Mouse (Mus musculus) heart, postnatal 25 days (tissue): Measurements from ENCODE around the gene Rell1. TPM values are rescaled to one million over a fixed set of nuclear protein-coding genes. Genes with fewer than 3 reads are reported as not detected.

Experiments
- DNase-seq: peaks from one replicate; pipeline ENCODE4 v3.0.0; 2022; ENCODE audit warnings: low spot score
- intact Hi-C: fragments of 180-260 bp; cut with DNase I; formaldehyde crosslinking; loops from one replicate; pipeline ENCODE4 v1.15.1; 2025
- total RNA-seq, 2 experiments: library from RNA; stranded (reverse); gene quantifications; 2 replicates each; pipeline ENCODE4 v1.2.3; 2021

The Rell1 gene
- total RNA-seq, 2 experiments from 2014 or later = 8.7 to 11.7 TPM

- intact Hi-C loops = no loop called here
- no peak for DNase-seq
Measured at GRCm38 (mm10) chr5:63956411-63956810, 12.3 kb downstream of the Rell1 start.

- DNase-seq = no peak
- intact Hi-C loops = no loop called here
Measured at GRCm38 (mm10) chr5:63953401-63954032, 15.2 kb downstream of the Rell1 start.

GRCm38 (mm10) chr5:63952039-63952438 lies 16.7 kb downstream of the Rell1 start:
- intact Hi-C loops = no loop called here
- no peak for DNase-seq

GRCm38 (mm10) chr5:63951421-63951911 lies 17.2 kb downstream of the Rell1 start:
- intact Hi-C loops = no loop called here
- peak; percentile 32 for DNase-seq

- no peak for DNase-seq
- intact Hi-C loops = no loop called here
Measured at GRCm38 (mm10) chr5:63949195-63949594, 19.5 kb downstream of the Rell1 start.

GRCm38 (mm10) chr5:63947526-63947925 lies 21.2 kb downstream of the Rell1 start:
- no peak for DNase-seq
- intact Hi-C loops = no loop called here

- intact Hi-C loops = no loop called here
Measured at GRCm38 (mm10) chr5:63943291-63943690, 25.4 kb downstream of the Rell1 start.

GRCm38 (mm10) chr5:63941891-63942290 lies 26.8 kb downstream of the Rell1 start:
- intact Hi-C loops = no loop called here
- no peak for DNase-seq

More at GRCm38 (mm10) chr5:63943291-63943690, 25.4 kb downstream of the Rell1 start:
- no peak for DNase-seq

- intact Hi-C loops = no loop called here
- DNase-seq = no peak
Measured at GRCm38 (mm10) chr5:63938575-63938974, 30.1 kb downstream of the Rell1 start.

- intact Hi-C loops = no loop called here
- no peak for DNase-seq
Measured at GRCm38 (mm10) chr5:63936740-63937139, 32.0 kb downstream of the Rell1 start.

GRCm38 (mm10) chr5:63935581-63935980 lies 33.1 kb downstream of the Rell1 start:
- intact Hi-C loops = no loop called here

GRCm38 (mm10) chr5:63932829-63933228 lies 35.9 kb downstream of the Rell1 start:
- no peak for DNase-seq
- intact Hi-C loops = no loop called here

More at GRCm38 (mm10) chr5:63935581-63935980, 33.1 kb downstream of the Rell1 start:
- DNase-seq = no peak

- DNase-seq = no peak
- intact Hi-C loops = no loop called here
Measured at GRCm38 (mm10) chr5:63930824-63931358, 37.8 kb downstream of the Rell1 start.

GRCm38 (mm10) chr5:63925035-63925628 lies 43.6 kb downstream of the Rell1 start:
- intact Hi-C loops = no loop called here
- no peak for DNase-seq

GRCm38 (mm10) chr5:63923305-63924025 lies 45.2 kb downstream of the Rell1 start:
- intact Hi-C loops = loop anchor here (2.0 kb wide), 1 partner anchor 43 kb away; no protein-coding TSS in a partner anchor
- no peak for DNase-seq

GRCm38 (mm10) chr5:63918201-63918600 lies 50.5 kb downstream of the Rell1 start:
- DNase-seq = no peak
- intact Hi-C loops = no loop called here

- intact Hi-C loops = no loop called here
- DNase-seq = no peak
Measured at GRCm38 (mm10) chr5:63916457-63917139, 52.1 kb downstream of the Rell1 start.

- no peak for DNase-seq
- intact Hi-C loops = no loop called here
Measured at GRCm38 (mm10) chr5:63914896-63915295, 53.8 kb downstream of the Rell1 start.

- no peak for DNase-seq
- intact Hi-C loops = no loop called here
Measured at GRCm38 (mm10) chr5:63910171-63910960, 58.3 kb downstream of the Rell1 start.
